Mouse (Mus musculus): ENCODE data around the gene Hrk.

- TF ChIP-seq EP300 (IDR thresholded peaks at IDR 0.05) (no peak), CTCF (IDR thresholded peaks at IDR 0.05) (peak; percentile 29; the same call in 1 of the 2 replicates)
These were observed 10.7 kb downstream of the Hrk start for GRCm38 (mm10) chr5:118175137-118175536.

All from lung, postnatal 0 days (tissue).